Mouse (Mus musculus) liver, embryonic 15.5 days (tissue): ENCODE measurements around the gene Arid4a. TPM values are rescaled to one million over a fixed set of nuclear protein-coding genes. Genes with fewer than 3 reads are reported as not detected.
"Not testable (repeated sequence)": the region's sequence is repeated elsewhere in the genome, so short reads cannot be mapped to it uniquely, and the experiment has no call there.

Experiments
- ATAC-seq: fragments of 200-750 bp; cut with Nextera tagmentation; 2 replicates; pipeline ENCODE4 v1.8.0; 2017; ENCODE audit warnings: moderate number of reproducible peaks, mild to moderate bottlenecking, moderate library complexity; ENCODE audit not compliant: insufficient read depth
- H3K27ac ChIP-seq: fragments of 300-500 bp; sonication (generic); replicated peaks from 2 replicates; pipeline ENCODE4 v1.5.1; 2015; ENCODE audit warnings: mild to moderate bottlenecking, inconsistent platforms
- H3K27me3 ChIP-seq: fragments of 300-500 bp; sonication (generic); 2 replicates; pipeline ENCODE4 v1.6.1; 2015; ENCODE audit warnings: mild to moderate bottlenecking, inconsistent platforms
- H3K36me3 ChIP-seq: fragments of 300-500 bp; sonication (generic); replicated peaks from 2 replicates; pipeline ENCODE4 v1.6.1; 2015; ENCODE audit warnings: moderate library complexity, mild to moderate bottlenecking, inconsistent platforms
- H3K4me1 ChIP-seq: fragments of 300-500 bp; sonication (generic); replicated peaks from 2 replicates; pipeline ENCODE4 v1.6.1; 2015; ENCODE audit warnings: inconsistent platforms
- H3K4me2 ChIP-seq: fragments of 300-500 bp; sonication (generic); 2 replicates; pipeline ENCODE4 v1.6.1; 2015; ENCODE audit warnings: moderate library complexity, mild to moderate bottlenecking, inconsistent platforms
- H3K4me3 ChIP-seq: fragments of 300-500 bp; sonication (generic); replicated peaks from 2 replicates; pipeline ENCODE4 v1.5.1; 2015; ENCODE audit warnings: mild to moderate bottlenecking, inconsistent platforms
- H3K9ac ChIP-seq: fragments of 300-500 bp; sonication (generic); 2 replicates; pipeline ENCODE4 v1.6.1; 2015; ENCODE audit warnings: moderate library complexity, mild to moderate bottlenecking, inconsistent platforms
- H3K9me3 ChIP-seq: fragments of 300-500 bp; sonication (generic); replicated peaks from 2 replicates; pipeline ENCODE4 v1.6.1; 2016; ENCODE audit warnings: inconsistent platforms
- whole genome bisulfite sequencing: fragments of 180-500 bp; shearing (Covaris S2); methylation state at CpG from one replicate; pipeline ENCODE4 v1.1.7; 2015; ENCODE audit warnings: mixed read lengths; ENCODE audit not compliant: insufficient replicate concordance; 5-methylcytosine and 5-hydroxymethylcytosine counted together
- polyA plus RNA-seq: library from polyadenylated mRNA; unstranded; fragments of >200 nt; fragmentation: Nextera tagmentation; extraction: Ambion mirVana; gene quantifications from 2 replicates; pipeline ENCODE4 v1.2.1, GENCODE M21; 2015

Gene Arid4a
- polyA plus RNA-seq, 1 experiment from 2014 or later: 20.8 TPM

- no peak overlapping the region for H3K9ac ChIP-seq
- 92% methylated on average over 1 of the region's 1 CpGs for WGBS
- no peaks in the 10 kb centered on the region for H3K9me3 ChIP-seq
- H3K27ac ChIP-seq: no peak overlapping the region
- no peak overlapping the region for H3K4me3 ChIP-seq
- peaks cover 19% of the 10 kb centered on the region for H3K36me3 ChIP-seq
- no peak overlapping the region for H3K4me2 ChIP-seq
- H3K27me3 ChIP-seq: no peaks in the 10 kb centered on the region
- H3K4me1 ChIP-seq: peaks cover 10% of the 10 kb centered on the region
- no peak for ATAC-seq
Measured at GRCm38 (mm10) chr12:71053486-71053885, 37.7 kb downstream of the Arid4a start.

- Histone ChIP-seq H3K36me3 (peaks cover 30% of the 10 kb centered on the region), H3K27me3 (no peaks in the 10 kb centered on the region), H3K27ac (no peak overlapping the region), H3K4me3 (no peak overlapping the region), H3K9me3 (no peaks in the 10 kb centered on the region), H3K4me1 (peaks cover 10% of the 10 kb centered on the region), H3K9ac (no peak overlapping the region), H3K4me2 (no peak overlapping the region)
- WGBS: 60% methylated on average over 3 of the region's 3 CpGs
- ATAC-seq: no peak
Measured at GRCm38 (mm10) chr12:71055537-71055936, 39.7 kb downstream of the Arid4a start.

DNA sequence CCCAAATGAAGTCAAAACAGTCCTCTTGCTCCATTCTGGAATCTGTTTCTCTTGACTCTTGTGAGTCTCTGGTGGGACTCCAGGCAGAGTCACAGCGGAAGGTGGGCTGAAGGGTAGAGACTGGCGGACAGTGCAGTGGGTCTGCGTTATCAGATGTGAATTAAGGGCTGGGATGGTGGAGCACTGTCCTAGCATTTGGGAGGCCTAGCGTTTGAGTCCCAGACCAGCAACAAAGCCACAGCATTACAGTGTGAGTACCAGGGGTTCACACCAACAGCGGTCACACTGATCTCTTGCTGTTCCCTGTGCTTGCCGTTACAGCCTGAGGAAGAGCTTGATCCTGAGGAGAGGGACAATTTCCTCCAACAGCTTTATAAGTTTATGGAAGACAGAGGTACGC, 44.0 kb downstream of the Arid4a start:
- Histone ChIP-seq H3K9me3 (no peaks in the 10 kb centered on the region), H3K4me2 (no peak overlapping the region), H3K27ac (no peak overlapping the region), H3K9ac (no peak overlapping the region), H3K4me1 (no peaks in the 10 kb centered on the region), H3K36me3 (peaks cover 61% of the 10 kb centered on the region), H3K4me3 (no peak overlapping the region), H3K27me3 (no peaks in the 10 kb centered on the region)
- 84% methylated on average over 7 of the region's 7 CpGs for WGBS
- ATAC-seq: no peak

GRCm38 (mm10) chr12:71069846-71070245, 54.1 kb downstream of the Arid4a start:
- Histone ChIP-seq H3K27me3 (no peaks in the 10 kb centered on the region), H3K36me3 (peaks cover 85% of the 10 kb centered on the region), H3K4me1 (no peaks in the 10 kb centered on the region), H3K4me3 (no peak overlapping the region), H3K27ac (no peak overlapping the region), H3K9ac (no peak overlapping the region), H3K9me3 (no peaks in the 10 kb centered on the region), H3K4me2 (no peak overlapping the region)
- ATAC-seq: no peak
- WGBS: 85% methylated on average over 17 of the region's 17 CpGs

- Histone ChIP-seq H3K4me1 (no peaks in the 10 kb centered on the region), H3K27ac (no peak overlapping the region), H3K27me3 (no peaks in the 10 kb centered on the region), H3K4me3 (no peak overlapping the region), H3K9me3 (no peaks in the 10 kb centered on the region), H3K4me2 (no peak overlapping the region), H3K36me3 (peaks cover 90% of the 10 kb centered on the region), H3K9ac (no peak overlapping the region)
- WGBS: 78% methylated on average over 4 of the region's 4 CpGs
- ATAC-seq: no peak
Measured at GRCm38 (mm10) chr12:71072048-71072447, 56.3 kb downstream of the Arid4a start.

- no peak for ATAC-seq
- peaks cover 78% of the 10 kb centered on the region for H3K36me3 ChIP-seq
Measured at GRCm38 (mm10) chr12:71073113-71073730, 57.4 kb downstream of the Arid4a start.

GRCm38 (mm10) chr12:71086331-71086730, 70.5 kb downstream of the Arid4a start:
- no peaks in the 10 kb centered on the region for H3K4me1 ChIP-seq
- 81% methylated on average over 8 of the region's 8 CpGs for WGBS
- no peaks in the 10 kb centered on the region for H3K27me3 ChIP-seq
- H3K4me2 ChIP-seq: no peak overlapping the region
- H3K9ac ChIP-seq: no peak overlapping the region
- no peak for ATAC-seq
- H3K4me3 ChIP-seq: no peak overlapping the region
- H3K36me3 ChIP-seq: peaks cover 19% of the 10 kb centered on the region
- H3K27ac ChIP-seq: no peak overlapping the region
- H3K9me3 ChIP-seq: no peaks in the 10 kb centered on the region

More at GRCm38 (mm10) chr12:71073113-71073730, 57.4 kb downstream of the Arid4a start:
- Histone ChIP-seq H3K4me2 (no peak overlapping the region), H3K27ac (no peak overlapping the region), H3K9ac (no peak overlapping the region), H3K27me3 (no peaks in the 10 kb centered on the region), H3K9me3 (no peaks in the 10 kb centered on the region), H3K4me3 (no peak overlapping the region), H3K4me1 (no peaks in the 10 kb centered on the region)
- 60% methylated on average over 12 of the region's 12 CpGs for WGBS

GRCm38 (mm10) chr12:71104275-71104674, 88.5 kb downstream of the Arid4a start:
- not testable (repeated sequence) for H3K4me3 ChIP-seq, H3K4me1 ChIP-seq, H3K9me3 ChIP-seq, H3K9ac ChIP-seq, H3K4me2 ChIP-seq, H3K27ac ChIP-seq, H3K36me3 ChIP-seq, H3K27me3 ChIP-seq, ATAC-seq
- 60% methylated on average over 4 of the region's 4 CpGs for WGBS

GRCm38 (mm10) chr12:71107216-71107771, 91.5 kb downstream of the Arid4a start:
- WGBS: 75% methylated on average over 6 of the region's 6 CpGs
- H3K36me3 ChIP-seq: no peaks in the 10 kb centered on the region
- H3K4me3 ChIP-seq: no peak overlapping the region
- no peaks in the 10 kb centered on the region for H3K9me3 ChIP-seq
- H3K27me3 ChIP-seq: peaks cover 6% of the 10 kb centered on the region
- H3K4me2 ChIP-seq: no peak overlapping the region
- no peak overlapping the region for H3K27ac ChIP-seq
- no peak for ATAC-seq
- H3K4me1 ChIP-seq: peaks cover 6% of the 10 kb centered on the region
- no peak overlapping the region for H3K9ac ChIP-seq

DNA sequence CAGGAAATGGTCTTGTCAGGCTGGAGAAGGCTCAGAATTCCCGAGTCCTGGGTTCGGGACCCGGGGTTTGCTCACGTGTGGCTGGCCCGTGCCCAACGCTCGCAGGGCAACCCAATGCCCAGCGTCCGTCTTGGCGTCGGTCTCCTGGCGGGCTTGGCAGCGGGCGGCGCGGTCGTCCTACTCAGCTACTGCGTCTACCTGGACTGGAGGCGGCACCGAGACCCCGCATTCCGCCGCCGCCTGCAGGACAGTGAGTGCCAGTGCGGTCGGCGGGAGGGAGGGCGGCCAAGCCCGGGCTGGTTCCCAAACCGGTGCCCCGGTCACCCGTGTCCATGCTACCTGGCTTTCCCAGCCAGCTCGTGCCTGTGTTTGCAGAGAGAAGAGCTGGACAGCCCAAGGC, 95.5 kb downstream of the Arid4a start, which contains the start of gene Tomm20l:
TSS of gene Tomm20l (plus strand) at position 98 of the 400 bp plus-strand sequence.
- ATAC-seq: no peak
- Histone ChIP-seq H3K4me1 (peaks cover 19% of the 10 kb centered on the region), H3K9ac (no peak within 1 kb of the TSS), H3K4me2 (peak within 1 kb of the TSS; percentile 56), H3K36me3 (no peaks in the 10 kb centered on the region), H3K9me3 (no peaks in the 10 kb centered on the region), H3K4me3 (peak within 1 kb of the TSS; percentile 17; the same call in 1 of the 2 replicates), H3K27me3 (peaks cover 6% of the 10 kb centered on the region), H3K27ac (no peak within 1 kb of the TSS)
- 10% methylated on average over 33 of the region's 33 CpGs for WGBS

GRCm38 (mm10) chr12:71113074-71113473, 97.3 kb downstream of the Arid4a start:
- Histone ChIP-seq H3K27me3 (peaks cover 6% of the 10 kb centered on the region), H3K9me3 (no peaks in the 10 kb centered on the region), H3K4me2 (peak overlapping the region; percentile 43; the same call in 1 of the 2 replicates), H3K4me3 (no peak overlapping the region), H3K4me1 (peaks cover 19% of the 10 kb centered on the region), H3K27ac (no peak overlapping the region), H3K36me3 (no peaks in the 10 kb centered on the region), H3K9ac (no peak overlapping the region)
- ATAC-seq: no peak; the same call in 1 of the 2 replicates
- 29% methylated on average over 10 of the region's 10 CpGs for WGBS
